Mouse (Mus musculus) forebrain, postnatal 0 days (tissue): ENCODE data around the gene Hus1b. TPM values are rescaled to one million over a fixed set of nuclear protein-coding genes. Genes with fewer than 3 reads are reported as not detected.

ENCODE experiments used
- ATAC-seq: fragments of 200-750 bp; cut with Nextera tagmentation; 2 replicates; pipeline ENCODE4 v1.8.0; 2017; ENCODE audit warnings: mild to moderate bottlenecking, moderate library complexity
- DNase-seq: peaks from one replicate; pipeline ENCODE4 v3.0.0-alpha.2; 2015
- H3K27ac ChIP-seq: fragments of 300-500 bp; sonication (generic); 2 replicates; pipeline ENCODE4 v1.5.1; 2014; ENCODE audit warnings: low read depth, mild to moderate bottlenecking, antibody characterized with exemption, low read length, moderate library complexity, mixed read lengths
- H3K27me3 ChIP-seq: fragments of 300-500 bp; sonication (generic); 2 replicates; pipeline ENCODE4 v1.6.1; 2014; ENCODE audit warnings: mild to moderate bottlenecking, low read length, mixed read lengths; ENCODE audit not compliant: insufficient read depth
- H3K36me3 ChIP-seq: fragments of 300-500 bp; sonication (generic); 2 replicates; pipeline ENCODE4 v1.6.1; 2014; ENCODE audit warnings: mild to moderate bottlenecking, moderate library complexity; ENCODE audit not compliant: insufficient read depth
- H3K4me1 ChIP-seq: fragments of 300-500 bp; sonication (generic); 2 replicates; pipeline ENCODE4 v1.6.1; 2014; ENCODE audit warnings: antibody characterized with exemption; ENCODE audit not compliant: insufficient read depth
- H3K4me2 ChIP-seq: fragments of 300-500 bp; sonication (generic); 2 replicates; pipeline ENCODE4 v1.6.1; 2014; ENCODE audit warnings: low read depth, mild to moderate bottlenecking, moderate library complexity
- H3K4me3 ChIP-seq: fragments of 300-500 bp; sonication (generic); 2 replicates; pipeline ENCODE4 v1.5.1; 2014; ENCODE audit warnings: low read depth, low read length, mixed read lengths
- H3K9ac ChIP-seq: fragments of 300-500 bp; sonication (generic); 2 replicates; pipeline ENCODE4 v1.6.1; 2014; ENCODE audit warnings: mild to moderate bottlenecking
- H3K9me3 ChIP-seq: fragments of 300-500 bp; sonication (generic); 2 replicates; pipeline ENCODE4 v1.6.1; 2016; ENCODE audit warnings: low read length
- CTCF ChIP-seq: sonication (generic); IDR thresholded peaks from 2 replicates; pipeline ENCODE4 v1.5.1; 2016; ENCODE audit warnings: antibody characterized with exemption, control low read depth, low read depth
- WGBS: fragments of 180-500 bp; shearing (Covaris S2); extraction: QIAGEN DNeasy Blood & Tissue Kit; methylation state at CpG from one replicate; pipeline ENCODE4 v1.1.7; 2014; 5-methylcytosine and 5-hydroxymethylcytosine counted together
- polyA plus RNA-seq: library from polyadenylated mRNA; unstranded; fragments of >200 nt; fragmentation: Nextera tagmentation; extraction: Ambion mirVana; gene quantifications from 2 replicates; pipeline ENCODE4 v1.2.1, GENCODE M21; 2015
- total RNA-seq: library from RNA; depleted of rRNA; stranded (reverse); fragments of >200 nt; gene quantifications from 2 replicates; pipeline ENCODE4 v1.2.3, GENCODE M21; 2014; rRNA removed

The Hus1b gene
- total and polyA plus RNA-seq, 2 experiments from 2014 or later = 0.13 to 1.3 TPM

DNA sequence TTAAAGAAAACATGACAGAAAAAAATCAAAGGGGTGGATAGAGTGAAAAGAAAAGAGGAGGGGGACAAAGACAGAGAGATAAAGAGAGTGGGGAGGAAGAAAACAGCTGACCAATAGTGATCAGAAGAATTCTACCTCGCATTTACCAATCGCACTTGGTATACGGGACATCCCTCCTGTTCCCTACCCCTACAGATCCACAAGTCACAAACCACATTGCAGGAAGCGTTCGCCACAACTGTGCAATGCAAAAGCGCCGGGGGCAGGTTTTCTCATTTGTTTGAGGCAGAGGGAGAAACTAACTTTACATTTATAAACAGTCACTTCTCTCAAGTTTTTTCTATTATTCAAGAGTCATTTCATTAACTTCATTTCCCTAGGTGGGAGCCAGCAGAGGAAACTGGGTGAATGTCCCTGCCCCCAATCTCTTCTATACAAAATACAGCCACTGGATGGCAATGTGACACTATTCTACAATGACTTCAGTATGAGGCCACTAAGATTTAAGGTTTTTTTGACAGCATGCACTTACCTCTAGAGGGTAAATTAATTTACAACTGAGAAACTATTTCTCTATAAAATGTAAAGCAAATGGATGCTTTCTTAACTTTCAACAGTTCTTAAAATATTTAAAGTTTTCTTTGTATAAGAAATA is 46.0 kb downstream of the Hus1b start:
- TF ChIP-seq CTCF = peak; percentile 62
- H3K4me1 ChIP-seq = no peaks in the 10 kb centered on the region
- no peak overlapping the region for H3K27ac ChIP-seq
- H3K36me3 ChIP-seq = peaks cover 31% of the 10 kb centered on the region
- H3K4me3 ChIP-seq = no peak overlapping the region
- no peak overlapping the region for H3K9ac ChIP-seq
- no peaks in the 10 kb centered on the region for H3K27me3 ChIP-seq
- peak; percentile 69; the same call in 1 of the 2 replicates for ATAC-seq
- no peaks in the 10 kb centered on the region for H3K9me3 ChIP-seq
- no peak overlapping the region for H3K4me2 ChIP-seq
- DNase-seq = peak; percentile 44
- WGBS = 91% methylated on average over 7 of the region's 7 CpGs

Other genes starting within 250 kb of the Hus1b start
- gene Irf4, start 198.5 kb downstream of the Hus1b start, total RNA-seq = 0.15 and 0.38 TPM in 2 replicates
- 0.02 and 0.04 TPM in 2 replicates for gene Irf4, start 198.5 kb downstream of the Hus1b start, polyA plus RNA-seq
- gene Exoc2, start 26.3 kb upstream of the Hus1b start, total RNA-seq = 69.5 and 76.2 TPM in 2 replicates
- 37.6 and 44.0 TPM in 2 replicates for gene Exoc2, start 26.3 kb upstream of the Hus1b start, polyA plus RNA-seq
- gene Gm5447, start 26.4 kb upstream of the Hus1b start, total RNA-seq = not detected in 2 replicates
- gene Gm5447, start 26.4 kb upstream of the Hus1b start, polyA plus RNA-seq = 0.08 TPM in 1 of 2 replicates, not detected in the other